Mouse (Mus musculus) liver, postnatal 0 days (tissue): ENCODE data around the gene Tcte2. TPM values are rescaled to one million over a fixed set of nuclear protein-coding genes. Genes with fewer than 3 reads are reported as not detected.

Experiments
- ATAC-seq: fragments of 200-750 bp; cut with Nextera tagmentation; 2 replicates; pipeline ENCODE4 v1.8.0; 2017; ENCODE audit warnings: mild to moderate bottlenecking, moderate library complexity
- DNase-seq: peaks from one replicate; pipeline ENCODE4 v3.0.0-alpha.2; 2016
- H3K27ac ChIP-seq: fragments of 300-500 bp; sonication (generic); 2 replicates; pipeline ENCODE4 v1.5.1; 2014; ENCODE audit warnings: antibody characterized with exemption, moderate library complexity, mild to moderate bottlenecking, low read depth
- H3K27me3 ChIP-seq: fragments of 300-500 bp; sonication (generic); 2 replicates; pipeline ENCODE4 v1.6.1; 2014; ENCODE audit warnings: low read length, control low read depth, mixed read lengths; ENCODE audit not compliant: insufficient read depth
- H3K36me3 ChIP-seq: fragments of 300-500 bp; sonication (generic); replicated peaks from 2 replicates; pipeline ENCODE4 v1.6.1; 2014; ENCODE audit warnings: mild to moderate bottlenecking, control low read depth, low read length, moderate library complexity, mixed read lengths; ENCODE audit not compliant: insufficient read depth
- H3K4me1 ChIP-seq: fragments of 300-500 bp; sonication (generic); 2 replicates; pipeline ENCODE4 v1.6.1; 2014; ENCODE audit warnings: antibody characterized with exemption, mild to moderate bottlenecking, control low read depth; ENCODE audit not compliant: insufficient read depth
- H3K4me2 ChIP-seq: fragments of 300-500 bp; sonication (generic); 2 replicates; pipeline ENCODE4 v1.6.1; 2014; ENCODE audit warnings: low read depth, mild to moderate bottlenecking, low read length, moderate library complexity, mixed read lengths
- H3K4me3 ChIP-seq: fragments of 300-500 bp; sonication (generic); 2 replicates; pipeline ENCODE4 v1.5.1; 2014; ENCODE audit warnings: low read depth, low read length
- H3K9ac ChIP-seq: fragments of 300-500 bp; sonication (generic); replicated peaks from 2 replicates; pipeline ENCODE4 v1.6.1; 2014; ENCODE audit warnings: mild to moderate bottlenecking, moderate library complexity
- H3K9me3 ChIP-seq: fragments of 300-500 bp; sonication (generic); 2 replicates; pipeline ENCODE4 v1.6.1; 2016; ENCODE audit warnings: mild to moderate bottlenecking, control low read depth, low read length, mixed read lengths
- CTCF ChIP-seq: sonication (generic); IDR thresholded peaks from 2 replicates; pipeline ENCODE4 v1.5.1; 2016; ENCODE audit warnings: antibody characterized with exemption, low read depth
- EP300 ChIP-seq: IDR thresholded peaks from 2 replicates; pipeline ENCODE4 v1.6.1; 2016; ENCODE audit warnings: antibody characterized with exemption, low read depth, mild to moderate bottlenecking
- WGBS: fragments of 180-500 bp; shearing (Covaris S2); extraction: QIAGEN DNeasy Blood & Tissue Kit; methylation state at CpG from one replicate; pipeline ENCODE4 v1.1.7; 2014; ENCODE audit not compliant: insufficient replicate concordance; 5-methylcytosine and 5-hydroxymethylcytosine counted together
- polyA plus RNA-seq: library from polyadenylated mRNA; unstranded; fragments of >200 nt; fragmentation: Nextera tagmentation; extraction: Ambion mirVana; gene quantifications from 2 replicates; pipeline ENCODE4 v1.2.1, GENCODE M21; 2015

The Tcte2 gene
- polyA plus RNA-seq, 1 experiment from 2014 or later = 0.42 TPM

- Histone ChIP-seq H3K4me1 (peaks cover 26% of the 10 kb centered on the region), H3K4me3 (no peak overlapping the region), H3K9ac (no peak overlapping the region), H3K9me3 (no peaks in the 10 kb centered on the region), H3K27me3 (no peaks in the 10 kb centered on the region), H3K36me3 (no peaks in the 10 kb centered on the region), H3K27ac (no peak overlapping the region), H3K4me2 (no peak overlapping the region)
- 49% methylated on average over 3 of the region's 3 CpGs for WGBS
- TF ChIP-seq EP300 (no peak), CTCF (no peak)
- DNase-seq (no peak), ATAC-seq (no peak)
These were observed 76.0 kb downstream of the Tcte2 start for GRCm38 (mm10) chr17:13685621-13686020.

- H3K4me2 ChIP-seq = peak overlapping the region; percentile 60; the same call in 1 of the 2 replicates
- H3K36me3 ChIP-seq = no peaks in the 10 kb centered on the region
- no peak overlapping the region for H3K9ac ChIP-seq
- TF ChIP-seq CTCF (no peak), EP300 (no peak)
- 46% methylated on average over 7 of the region's 7 CpGs for WGBS
- H3K4me1 ChIP-seq = peaks cover 23% of the 10 kb centered on the region
- H3K4me3 ChIP-seq = no peak overlapping the region
- H3K9me3 ChIP-seq = no peaks in the 10 kb centered on the region
- no peaks in the 10 kb centered on the region for H3K27me3 ChIP-seq
- DNase-seq = no peak
- no peak for ATAC-seq
- H3K27ac ChIP-seq = peak overlapping the region; percentile 83; the same call in 1 of the 2 replicates
These were observed 77.4 kb downstream of the Tcte2 start for GRCm38 (mm10) chr17:13684256-13684655.

GRCm38 (mm10) chr17:13683411-13684174, 78.0 kb downstream of the Tcte2 start:
- H3K9ac ChIP-seq = peak overlapping the region; percentile 26; the same call in 1 of the 2 replicates
- H3K36me3 ChIP-seq = no peaks in the 10 kb centered on the region
- H3K4me3 ChIP-seq = peak overlapping the region; percentile 26
- H3K4me2 ChIP-seq = peak overlapping the region; percentile 60
- H3K27me3 ChIP-seq = no peaks in the 10 kb centered on the region
- TF ChIP-seq EP300 = peak; percentile 59
- TF ChIP-seq CTCF = no peak
- no peaks in the 10 kb centered on the region for H3K9me3 ChIP-seq
- DNase-seq = peak; percentile 78
- WGBS = 12% methylated on average over 15 of the region's 15 CpGs
- peaks cover 23% of the 10 kb centered on the region for H3K4me1 ChIP-seq
- peak; percentile 83 for ATAC-seq
- peak overlapping the region; percentile 83 for H3K27ac ChIP-seq

- Histone ChIP-seq H3K27ac (peak overlapping the region; percentile 83), H3K9ac (peak overlapping the region; percentile 48; the same call in 1 of the 2 replicates), H3K9me3 (no peaks in the 10 kb centered on the region), H3K4me2 (peak overlapping the region; percentile 60), H3K4me3 (peak overlapping the region; percentile 26; the same call in 1 of the 2 replicates), H3K4me1 (peaks cover 23% of the 10 kb centered on the region), H3K27me3 (no peaks in the 10 kb centered on the region), H3K36me3 (no peaks in the 10 kb centered on the region)
- no peak for DNase-seq
- TF ChIP-seq EP300 (no peak), CTCF (no peak)
- 20% methylated on average over 4 of the region's 4 CpGs for WGBS
- ATAC-seq = peak; percentile 4; the same call in 1 of the 2 replicates
These were observed 78.6 kb downstream of the Tcte2 start for GRCm38 (mm10) chr17:13683027-13683410.

GRCm38 (mm10) chr17:13682378-13683026, 79.1 kb downstream of the Tcte2 start:
- Histone ChIP-seq H3K9me3 (no peaks in the 10 kb centered on the region), H3K4me1 (peaks cover 23% of the 10 kb centered on the region), H3K9ac (peak overlapping the region; percentile 48; the same call in 1 of the 2 replicates), H3K4me3 (peak overlapping the region; percentile 26; the same call in 1 of the 2 replicates), H3K4me2 (peak overlapping the region; percentile 60), H3K36me3 (no peaks in the 10 kb centered on the region), H3K27me3 (no peaks in the 10 kb centered on the region), H3K27ac (peak overlapping the region; percentile 83)
- 24% methylated on average over 9 of the region's 9 CpGs for WGBS
- DNase-seq (peak; percentile 25), ATAC-seq (peak; percentile 7; the same call in 1 of the 2 replicates)
- TF ChIP-seq EP300 (no peak), CTCF (no peak)

- ATAC-seq (no peak), DNase-seq (no peak)
- H3K4me2 ChIP-seq = no peak overlapping the region
- H3K4me3 ChIP-seq = no peak overlapping the region
- no peaks in the 10 kb centered on the region for H3K9me3 ChIP-seq
- 0 out of 2 replicates have a peak overlapping the region, but pooled peaks have one; percentile 6 for H3K27ac ChIP-seq
- peaks cover 23% of the 10 kb centered on the region for H3K4me1 ChIP-seq
- no peaks in the 10 kb centered on the region for H3K27me3 ChIP-seq
- peak; percentile 51 for TF ChIP-seq CTCF
- no peak for TF ChIP-seq EP300
- no peak overlapping the region for H3K9ac ChIP-seq
- 62% methylated on average over 5 of the region's 6 CpGs for WGBS
- no peaks in the 10 kb centered on the region for H3K36me3 ChIP-seq
These were observed 79.9 kb downstream of the Tcte2 start for GRCm38 (mm10) chr17:13681686-13682085.
